Mouse (Mus musculus) megakaryocyte progenitor cell, adult 5-6 weeks (primary cell): ENCODE data around the gene Gm1604a. TPM values are rescaled to one million over a fixed set of nuclear protein-coding genes. Genes with fewer than 3 reads are reported as not detected.
"Not testable (repeated sequence)": the region's sequence is repeated elsewhere in the genome, so short reads cannot be mapped to it uniquely, and the experiment has no call there.

Experiments
- ATAC-seq: replicated peaks from 2 replicates; pipeline ENCODE4 v1.8.0; 2016; ENCODE audit warnings: mild to moderate bottlenecking, moderate TSS enrichment, inconsistent platforms; ENCODE audit not compliant: poor library complexity
- total RNA-seq, 2 experiments: library from RNA; stranded (forward) in 1 of 2; stranded (reverse) in 1 of 2; fragments of 157-497, 149-512 nt in 1 of 2; fragments of 200-1000 nt in 1 of 2; gene quantifications; 2 replicates each; pipeline versions ENCODE4 v1.2.3 to v1.2.4; 2015 to 2017

Gm1604a gene
- total RNA-seq (2015) (not detected in 2 replicates), total RNA-seq (2017) (6.0 and 6.4 TPM in 2 replicates)

DNA sequence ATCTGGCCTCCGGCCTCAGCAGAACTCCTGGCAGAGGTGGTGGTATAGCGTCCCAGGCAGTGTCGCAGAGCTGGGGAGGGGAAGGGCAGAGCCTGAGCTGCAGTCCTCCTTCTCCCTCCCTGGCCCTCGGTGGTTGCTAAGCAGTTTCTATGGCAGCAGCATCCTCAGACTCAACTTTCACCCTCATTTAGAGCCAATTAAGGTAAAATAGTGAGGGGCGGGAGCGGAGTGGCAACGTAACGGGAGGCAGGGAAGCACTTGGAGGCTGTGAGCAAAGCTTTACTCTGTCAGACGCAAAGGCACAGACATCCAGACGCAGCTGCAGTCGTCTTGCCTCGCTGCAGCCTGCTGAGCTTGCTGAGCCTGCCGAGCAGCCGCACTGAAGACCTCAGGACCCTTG is at the start of gene Gm1604a:
Gene Gm1604a (plus strand): TSS at position 312 of the 400 bp plus-strand sequence.
- ATAC-seq = not testable (repeated sequence)

DNA sequence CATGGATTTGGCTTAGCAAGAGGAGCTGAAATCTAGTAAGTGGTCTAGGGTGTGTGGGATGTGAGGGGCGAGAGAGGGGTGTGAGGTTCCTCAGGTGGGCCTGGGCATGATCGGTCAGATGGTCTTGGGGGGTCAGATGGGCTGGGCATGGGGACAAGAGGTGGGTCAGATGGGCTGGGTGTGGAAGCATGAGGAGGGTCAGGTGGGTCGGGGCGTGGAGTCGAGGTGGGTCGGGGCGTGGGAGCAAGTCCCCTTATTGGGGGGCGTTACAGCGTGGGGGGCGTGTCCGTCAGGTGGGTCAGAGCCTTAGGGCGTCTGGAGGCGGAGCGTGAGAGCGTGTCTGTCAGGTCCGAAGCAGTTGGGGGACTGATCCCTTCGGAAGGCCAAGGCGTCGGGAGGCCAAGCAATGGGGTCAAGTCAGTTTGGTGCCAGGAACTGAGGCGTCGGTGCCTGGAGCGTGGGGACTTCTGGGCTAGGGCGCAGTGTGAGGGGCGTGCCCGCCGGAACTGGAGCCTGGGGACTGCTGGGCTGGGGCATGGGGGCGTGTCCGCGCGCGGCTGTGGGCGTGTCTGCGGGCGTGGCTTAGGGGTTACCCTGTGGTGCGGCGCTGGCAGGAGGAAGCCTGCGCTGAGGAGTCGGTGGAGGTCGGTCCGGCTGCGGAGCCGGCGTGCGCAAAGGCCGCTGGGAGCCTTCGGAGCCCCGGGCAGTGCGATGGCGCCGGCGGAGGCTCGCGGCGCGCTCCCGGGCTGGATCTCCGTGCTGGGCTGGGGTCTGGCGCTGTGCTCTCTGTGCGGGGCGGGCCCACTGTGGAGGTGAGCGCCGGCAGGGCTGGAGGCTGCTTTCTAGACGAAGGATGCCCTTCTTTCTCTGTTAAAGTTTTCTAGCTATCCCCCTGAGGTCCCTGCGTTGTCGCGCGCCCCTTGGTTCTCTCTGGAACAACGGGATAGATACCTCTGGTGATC is 46.8 kb upstream of the Gm1604a start, which contains the start of gene Gm49721:
Gene Gm49721 (plus strand): TSS at position 618 of the 962 bp plus-strand sequence.
- peak; percentile 97 for ATAC-seq

DNA sequence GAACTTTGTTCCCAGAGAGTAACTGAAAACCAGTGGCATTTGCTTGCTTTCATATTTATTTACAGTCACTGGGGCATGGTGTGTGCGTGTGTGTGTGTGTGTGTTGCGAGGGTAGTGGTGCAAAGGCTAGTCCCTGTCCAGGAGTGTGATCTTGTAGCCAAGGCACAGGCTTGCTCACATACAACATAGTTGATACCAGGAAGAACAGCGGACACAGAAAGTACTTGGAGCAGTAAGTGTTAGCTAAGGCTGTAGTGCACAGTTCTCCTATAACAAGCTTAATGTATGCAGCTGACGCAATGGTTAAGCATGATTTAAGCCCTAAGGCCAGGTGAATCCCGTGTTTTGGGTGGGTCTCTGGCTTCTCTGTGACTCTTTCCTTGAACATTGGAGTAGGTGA is 46.0 kb upstream of the Gm1604a start:
- ATAC-seq = 0 out of 2 replicates have a peak, but pooled peaks have one; percentile 6

DNA sequence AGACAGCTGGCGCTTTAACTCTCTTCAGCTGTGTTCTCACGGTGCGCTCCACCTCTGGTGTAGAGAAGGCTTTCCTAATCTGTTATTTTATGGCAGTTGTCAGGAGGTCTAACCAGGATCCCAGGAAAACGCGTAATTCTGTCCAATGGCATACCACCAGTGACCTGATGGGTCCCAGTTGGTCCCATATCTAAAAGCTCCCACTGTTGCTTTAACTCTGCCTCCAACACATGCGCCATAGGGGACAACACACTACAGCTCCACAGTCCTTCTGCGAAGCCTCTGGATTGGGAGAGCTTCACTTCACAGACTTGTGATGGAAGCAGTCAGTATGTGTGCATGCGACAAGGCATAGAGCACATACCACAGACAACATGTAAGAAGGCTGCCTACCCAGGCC is 45.2 kb upstream of the Gm1604a start:
- not testable (repeated sequence) for ATAC-seq

DNA sequence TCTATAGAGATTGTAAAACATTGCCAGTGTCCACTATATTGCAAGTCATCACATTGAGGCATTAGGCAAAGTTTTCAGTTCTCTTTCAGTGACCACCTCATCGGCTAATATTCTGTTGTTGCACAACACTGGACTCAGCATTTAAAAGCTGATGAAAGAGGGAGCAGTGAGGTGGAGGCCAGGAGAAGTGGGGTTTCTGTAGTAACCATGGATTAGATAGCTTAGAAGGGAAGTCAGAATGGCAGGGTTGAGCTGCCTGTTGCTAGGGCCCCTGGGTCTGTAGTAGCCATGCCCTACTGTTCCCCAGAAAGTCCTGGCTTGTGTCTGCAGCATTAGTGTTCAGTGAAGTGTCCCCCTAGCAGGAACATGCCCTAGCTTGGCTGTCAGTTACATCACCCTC is 39.2 kb upstream of the Gm1604a start:
- ATAC-seq = peak; percentile 81

DNA sequence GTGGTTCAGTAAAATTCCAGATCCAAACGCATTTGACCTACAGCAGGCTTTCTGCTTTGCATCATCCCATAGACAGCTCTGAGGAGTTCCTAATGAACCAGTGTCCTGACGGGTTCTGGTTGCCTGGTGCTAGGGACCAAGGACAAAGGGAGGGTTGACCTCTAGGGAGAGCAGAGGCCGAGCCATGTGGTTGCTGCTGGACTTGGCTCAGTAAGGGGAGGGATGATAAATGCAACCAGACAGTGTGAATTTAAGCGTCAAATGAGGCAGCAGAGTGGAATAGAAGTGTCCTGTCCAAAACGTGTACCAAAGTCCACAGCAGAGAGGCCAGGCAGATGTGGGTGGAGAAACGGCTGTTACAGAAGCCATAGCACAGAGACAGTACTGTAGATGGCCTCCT is 29.9 kb upstream of the Gm1604a start:
- not testable (repeated sequence) for ATAC-seq

DNA sequence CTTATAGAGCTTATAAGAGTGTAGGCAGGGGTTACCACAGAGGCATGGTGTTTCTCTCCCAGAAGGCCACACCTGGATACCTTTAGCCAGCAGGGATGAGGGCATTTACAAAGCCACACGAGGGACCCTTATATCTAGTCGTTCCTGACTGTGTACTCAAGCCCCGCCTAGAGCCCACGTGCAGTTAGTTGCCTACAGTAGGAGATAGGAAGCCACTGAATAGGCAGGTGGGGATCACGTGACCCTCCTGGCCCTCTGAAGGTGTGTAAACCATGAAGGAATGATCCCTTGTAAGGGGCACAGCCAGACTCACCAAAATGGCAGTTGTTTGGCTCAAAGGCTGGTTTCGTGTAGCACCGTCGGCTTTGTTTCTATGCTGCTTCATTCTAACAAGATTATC is 28.5 kb upstream of the Gm1604a start:
- not testable (repeated sequence) for ATAC-seq

DNA sequence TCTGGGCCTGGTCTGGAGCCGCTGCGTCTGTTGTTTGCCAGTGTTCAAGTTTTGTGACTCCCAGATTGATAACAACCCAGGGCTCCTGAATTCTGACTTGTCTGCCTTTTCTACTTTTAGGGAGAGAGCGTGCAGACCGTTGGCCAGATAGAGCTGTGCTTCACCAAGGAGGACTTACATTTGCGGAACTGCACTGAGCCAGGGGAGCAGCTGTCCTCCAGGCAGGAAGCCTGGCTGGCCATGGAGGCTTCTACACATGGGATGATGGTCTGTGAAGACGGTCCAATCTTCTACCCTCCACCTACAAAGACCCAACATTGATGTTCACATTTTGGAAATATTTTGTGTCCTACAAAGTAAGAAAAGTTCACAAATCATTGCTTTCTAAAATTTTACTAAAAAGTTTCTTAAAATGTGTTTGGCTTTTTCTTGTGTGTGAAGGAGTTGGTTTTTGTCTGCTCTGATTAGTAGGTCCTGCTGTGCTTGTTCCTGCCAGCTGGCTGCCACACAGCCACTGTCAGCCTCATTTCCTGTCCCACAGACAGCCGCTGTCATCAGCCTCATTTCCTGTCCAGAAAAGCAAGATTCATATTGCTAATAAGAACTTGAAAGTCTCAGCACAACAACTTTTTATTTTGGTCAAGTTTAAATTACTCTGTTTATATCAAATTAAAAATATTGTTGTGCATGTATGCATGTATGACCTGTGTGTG is 27.4 kb upstream of the Gm1604a start:
- ATAC-seq = 0 out of 2 replicates have a peak, but pooled peaks have one; percentile 26

DNA sequence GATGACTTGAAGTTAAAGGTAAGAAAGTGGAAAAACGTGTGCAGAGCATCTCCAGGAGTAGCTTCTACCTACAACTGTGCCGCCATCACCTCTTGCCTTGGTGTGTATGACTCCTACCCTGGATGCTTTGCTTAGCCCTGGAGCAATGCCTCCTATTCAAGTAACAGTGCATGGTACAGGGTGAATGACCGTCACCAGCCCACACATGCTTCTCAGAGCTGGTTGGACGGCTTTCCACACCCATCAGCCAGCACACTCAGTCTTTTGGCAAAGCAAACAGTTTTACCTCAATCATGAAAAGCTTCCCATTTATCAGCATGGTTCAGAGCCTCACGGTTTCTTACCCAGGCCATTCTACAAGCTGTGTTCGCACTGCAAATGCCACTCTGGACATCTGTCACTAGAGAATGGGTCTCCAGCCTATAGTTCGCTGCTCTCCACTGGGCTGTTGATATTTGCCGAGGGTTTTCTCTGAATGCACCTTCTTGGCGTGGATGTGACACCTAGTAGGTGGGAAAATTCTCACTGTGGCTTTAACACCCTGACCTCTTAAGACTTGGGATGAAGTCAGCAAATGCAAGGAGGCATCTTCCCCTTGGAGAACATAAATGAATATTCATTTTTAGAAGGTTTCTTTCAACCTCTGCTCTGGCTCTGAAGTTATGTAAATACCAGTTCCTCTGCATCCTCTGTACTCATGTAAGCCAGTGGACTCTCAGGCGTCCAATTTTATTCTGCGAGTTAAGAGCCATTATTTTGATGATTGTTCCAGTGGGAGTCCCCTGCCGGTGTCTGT is 23.4 kb upstream of the Gm1604a start:
- ATAC-seq = not testable (repeated sequence)

DNA sequence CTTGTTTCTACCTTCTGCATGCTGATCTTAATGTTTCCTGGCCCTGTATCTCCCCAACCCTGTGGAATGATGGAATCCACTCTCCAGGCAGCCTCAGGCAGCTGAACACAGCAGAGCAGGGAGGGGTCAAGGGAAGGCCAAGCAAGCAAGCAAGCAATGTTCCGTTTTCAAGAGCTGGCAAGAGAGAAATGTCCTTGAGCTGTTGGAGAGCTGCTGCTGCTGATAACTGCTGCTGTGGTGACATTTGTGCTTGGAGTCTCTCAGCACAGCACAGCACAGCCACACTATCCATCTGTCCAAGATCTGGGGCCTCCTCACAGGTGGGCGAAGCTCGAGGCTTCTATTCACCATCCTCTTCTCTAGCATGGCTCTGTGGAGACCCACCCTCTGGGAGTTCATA is 22.0 kb upstream of the Gm1604a start:
- peak; percentile 26; the same call in 1 of the 2 replicates for ATAC-seq

DNA sequence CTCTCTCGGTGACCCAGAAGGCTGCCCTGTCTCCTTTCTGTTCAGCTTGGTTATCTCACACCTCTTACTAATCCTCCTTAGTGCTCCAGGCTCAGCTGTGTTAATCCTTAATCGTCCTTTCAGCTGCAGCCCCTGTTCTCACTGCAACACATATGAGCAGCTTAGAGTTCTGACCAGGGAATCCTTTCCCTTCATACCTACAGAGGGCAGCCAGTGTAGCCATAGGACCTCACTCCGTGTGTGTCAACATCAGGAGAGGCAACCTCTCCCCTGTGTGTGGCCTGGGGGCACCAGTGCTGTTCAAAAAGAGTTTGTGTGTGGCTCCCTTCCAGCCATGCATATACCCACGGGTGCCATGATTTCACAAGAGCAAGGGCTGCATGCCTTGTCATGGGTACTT is 19.7 kb upstream of the Gm1604a start:
- ATAC-seq = not testable (repeated sequence)

DNA sequence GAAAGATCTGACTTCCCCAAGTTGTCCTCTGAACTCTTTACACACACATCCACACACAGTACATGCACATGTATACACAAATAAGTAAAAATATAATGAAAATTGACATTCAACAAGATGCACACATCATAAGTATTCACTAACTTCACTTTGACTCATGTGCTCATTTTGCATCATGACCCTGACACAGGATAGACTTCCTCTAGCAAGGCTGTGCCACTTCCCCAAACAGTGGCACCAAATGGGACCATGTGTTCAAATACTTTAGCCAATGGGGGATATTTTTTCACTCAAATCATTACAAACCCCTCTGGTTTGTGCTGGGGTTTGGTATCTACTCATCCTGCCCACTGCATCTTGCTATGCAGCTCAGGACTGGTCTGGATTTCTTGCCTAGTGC is 16.5 kb upstream of the Gm1604a start:
- ATAC-seq = peak; percentile 62

DNA sequence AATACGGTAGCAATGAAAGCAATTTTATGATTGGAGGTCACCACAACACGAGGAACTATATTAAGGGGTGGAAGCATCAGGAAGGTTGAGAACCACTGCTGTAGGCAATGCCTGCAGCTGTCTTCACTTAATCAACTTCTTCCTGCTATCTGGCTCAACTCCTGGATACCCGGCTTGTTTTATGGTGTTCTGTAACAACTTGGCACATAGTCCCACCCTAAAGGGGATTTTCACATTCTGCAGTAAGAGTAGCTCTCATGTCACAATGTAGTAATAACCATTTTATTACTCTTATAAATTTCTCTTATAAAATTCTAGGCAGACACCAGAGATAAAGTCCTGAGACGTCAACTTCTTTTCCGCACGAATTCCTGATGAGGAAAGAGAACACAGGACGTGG is 15.9 kb upstream of the Gm1604a start:
- not testable (repeated sequence) for ATAC-seq

DNA sequence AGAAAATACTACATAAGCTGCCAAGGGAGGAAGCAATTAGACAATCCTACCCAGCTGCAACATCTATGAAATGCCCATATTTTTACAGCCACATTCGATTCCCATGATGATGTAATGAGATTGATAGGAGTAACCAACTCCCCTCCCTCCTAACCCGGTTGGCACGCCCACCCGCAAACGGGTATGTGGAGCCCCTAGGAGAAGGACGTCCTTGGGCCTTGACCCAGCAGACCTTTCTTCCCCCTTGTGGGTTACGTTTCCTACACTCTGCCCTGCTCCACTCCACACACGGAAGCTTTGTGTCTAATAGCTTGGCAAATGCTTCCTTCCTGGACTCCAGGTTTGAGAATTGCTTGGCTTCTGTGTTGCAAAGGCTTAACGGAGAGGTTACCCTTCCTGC is 15.5 kb upstream of the Gm1604a start:
- peak; percentile 74 for ATAC-seq

DNA sequence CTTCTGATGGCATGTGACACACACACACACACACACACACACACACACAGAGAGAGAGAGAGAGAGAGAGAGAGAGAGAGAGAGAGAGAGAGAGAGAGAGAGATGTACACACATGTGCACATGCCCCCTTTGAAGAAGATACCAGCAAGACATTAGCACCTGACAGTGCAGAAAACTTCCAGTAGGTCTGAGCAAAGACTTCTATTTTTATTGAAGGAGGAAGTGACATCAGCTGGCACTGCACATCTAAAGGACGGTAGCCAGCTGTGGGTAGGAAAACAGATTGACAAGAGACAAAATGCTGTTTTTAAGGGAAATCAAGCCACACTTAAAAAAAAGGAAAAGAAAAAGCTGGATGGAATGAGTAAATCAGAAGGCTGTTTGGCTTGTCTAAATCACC is 11.2 kb upstream of the Gm1604a start:
- ATAC-seq = 0 out of 2 replicates have a peak, but pooled peaks have one; percentile 44

DNA sequence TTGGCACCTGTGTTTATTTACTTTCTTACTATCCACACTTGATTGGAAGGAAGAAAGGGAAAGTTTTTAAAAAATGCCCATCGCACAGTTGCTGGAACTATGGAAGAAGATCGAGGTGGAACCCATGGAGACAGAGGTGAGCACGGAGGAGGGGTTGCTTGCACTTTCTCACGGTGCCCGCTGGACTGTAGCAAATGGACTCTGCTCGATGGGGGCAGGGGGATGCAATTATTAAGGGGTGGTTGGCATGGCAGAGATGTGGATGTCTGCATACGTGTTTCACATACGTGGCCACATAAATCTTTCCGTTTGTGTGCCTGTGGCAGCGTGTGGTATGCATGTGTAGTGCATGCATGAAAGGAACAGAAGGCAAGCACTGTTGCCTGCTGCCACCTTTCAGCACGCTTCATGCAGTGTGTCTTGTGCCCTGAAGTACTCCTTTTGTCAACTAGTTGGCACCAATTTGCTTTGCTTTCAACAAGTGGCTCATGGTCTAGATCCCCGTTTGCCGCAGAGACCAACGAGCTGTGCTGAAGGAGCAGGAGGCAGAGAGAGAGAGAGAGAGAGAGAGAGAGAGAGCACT is 487 bp downstream of the Gm1604a start:
- ATAC-seq = not testable (repeated sequence)

DNA sequence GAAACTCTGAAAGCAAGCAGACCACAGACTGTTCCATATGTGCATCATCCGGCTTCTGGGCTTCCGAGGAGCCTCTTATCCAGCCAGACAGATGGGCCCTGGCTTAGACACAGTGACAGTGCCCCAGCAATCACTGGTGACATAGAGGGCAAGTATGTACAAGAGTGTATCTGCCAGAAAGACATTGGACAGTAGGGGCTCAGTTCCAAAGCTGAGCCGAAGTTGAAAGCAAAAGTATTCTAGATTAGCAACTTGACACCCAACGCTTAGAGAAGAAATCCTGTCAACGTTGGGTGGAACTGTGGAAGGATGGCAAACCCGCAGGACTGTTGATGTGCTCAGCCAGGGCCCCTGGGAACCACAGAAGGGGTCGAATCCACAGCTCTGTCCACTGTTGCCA is 4.8 kb downstream of the Gm1604a start:
- ATAC-seq = not testable (repeated sequence)

DNA sequence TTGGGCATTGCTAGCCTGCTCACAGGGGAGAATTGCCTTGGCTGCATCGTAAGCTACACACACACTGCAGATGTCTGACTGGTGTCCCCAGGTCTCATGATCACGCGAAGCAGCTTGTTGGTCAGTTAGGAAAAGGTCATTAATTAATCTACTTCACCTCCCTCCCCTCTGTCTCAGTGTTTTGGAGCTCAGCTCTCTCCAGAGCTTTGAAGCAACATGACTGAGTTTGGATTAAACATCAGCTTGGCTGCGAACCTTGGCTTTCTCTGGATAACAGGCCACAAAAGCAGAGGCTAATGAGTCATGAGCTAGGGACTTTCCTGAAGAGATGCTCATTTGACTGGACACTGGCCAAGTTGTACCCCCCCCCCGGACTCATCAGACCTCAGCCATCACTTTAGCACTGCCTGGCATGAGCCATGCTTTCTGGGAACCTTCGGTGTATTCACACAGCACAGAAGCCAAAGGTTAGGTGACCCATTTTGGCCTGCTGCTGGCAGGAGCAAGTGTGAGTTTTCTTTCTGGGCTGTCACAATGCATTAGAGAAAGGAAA is 5.3 kb downstream of the Gm1604a start:
- not testable (repeated sequence) for ATAC-seq

DNA sequence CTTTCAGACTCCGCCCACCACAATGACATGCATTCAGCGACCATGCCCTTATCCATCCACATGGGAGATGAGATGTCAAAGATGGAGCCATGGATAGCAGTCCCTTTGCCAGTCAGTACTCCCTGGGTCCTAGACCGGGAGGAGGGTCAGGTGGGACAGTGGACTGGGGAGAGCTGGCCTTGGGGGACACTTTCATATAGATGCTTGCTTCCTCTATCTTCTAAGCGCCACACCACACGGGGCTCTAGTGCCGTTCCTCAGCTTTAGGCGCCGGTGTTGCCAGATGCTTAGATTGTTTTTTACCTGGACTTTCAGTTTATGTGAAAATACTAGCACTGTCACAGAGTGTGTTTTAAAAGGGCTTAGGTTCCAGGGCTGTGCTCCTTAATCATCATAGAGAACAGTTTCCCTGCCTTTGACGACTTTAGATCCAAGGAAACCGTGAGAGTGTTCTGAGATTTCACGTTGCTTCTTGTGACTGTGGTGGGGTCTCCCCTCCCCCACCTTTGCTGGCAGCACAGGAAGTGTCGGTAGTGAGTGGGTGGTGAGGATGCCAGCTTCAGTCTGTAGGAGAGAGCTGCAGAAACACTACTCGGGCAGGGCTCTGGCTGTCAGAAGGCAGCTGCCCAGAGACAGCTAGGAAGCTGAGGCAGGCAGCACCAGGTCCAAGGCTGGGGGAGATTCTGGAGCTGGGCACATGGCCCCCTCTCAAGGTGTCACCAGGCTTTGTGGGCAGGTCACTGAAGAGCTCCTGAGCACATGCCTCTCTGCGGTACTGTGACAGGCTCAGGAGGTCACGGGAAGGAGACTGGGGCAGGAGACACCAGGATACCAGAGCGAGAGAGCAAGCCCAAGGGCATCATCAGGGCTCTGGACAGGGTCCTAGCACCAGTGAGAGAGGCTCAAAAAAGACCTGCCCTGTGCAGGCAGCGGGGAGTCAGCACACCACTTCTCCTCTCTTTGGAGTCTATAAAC is 8.1 kb downstream of the Gm1604a start:
- ATAC-seq = peak; percentile 46
